Mouse (Mus musculus) liver, embryonic 13.5 days (tissue): Measurements from ENCODE around the gene Sema5b. TPM values are rescaled to one million over a fixed set of nuclear protein-coding genes. Genes with fewer than 3 reads are reported as not detected.

Experiments used
- ATAC-seq: fragments of 200-750 bp; cut with Nextera tagmentation; 2 replicates; pipeline ENCODE4 v1.8.0; 2017; ENCODE audit warnings: low read depth, mild to moderate bottlenecking, moderate number of reproducible peaks, moderate library complexity
- DNase-seq: peaks from one replicate; pipeline ENCODE4 v3.0.0; 2022
- H3K27ac ChIP-seq: fragments of 300-500 bp; sonication (generic); 2 replicates; pipeline ENCODE4 v1.5.1; 2015; ENCODE audit warnings: moderate library complexity, mild to moderate bottlenecking, inconsistent platforms
- H3K27me3 ChIP-seq: fragments of 300-500 bp; sonication (generic); 2 replicates; pipeline ENCODE4 v1.6.1; 2015; ENCODE audit warnings: mild to moderate bottlenecking, inconsistent platforms
- H3K36me3 ChIP-seq: fragments of 300-500 bp; sonication (generic); 2 replicates; pipeline ENCODE4 v1.6.1; 2015; ENCODE audit warnings: mild to moderate bottlenecking, inconsistent platforms
- H3K4me1 ChIP-seq: fragments of 300-500 bp; sonication (generic); replicated peaks from 2 replicates; pipeline ENCODE4 v1.6.1; 2015; ENCODE audit warnings: inconsistent platforms
- H3K4me2 ChIP-seq: fragments of 300-500 bp; sonication (generic); 2 replicates; pipeline ENCODE4 v1.6.1; 2015; ENCODE audit warnings: inconsistent platforms, mild to moderate bottlenecking, moderate library complexity
- H3K4me3 ChIP-seq: fragments of 300-500 bp; sonication (generic); replicated peaks from 2 replicates; pipeline ENCODE4 v1.5.1; 2015; ENCODE audit warnings: mild to moderate bottlenecking, inconsistent platforms
- H3K9ac ChIP-seq: fragments of 300-500 bp; sonication (generic); 2 replicates; pipeline ENCODE4 v1.6.1; 2015; ENCODE audit warnings: mild to moderate bottlenecking, inconsistent platforms
- H3K9me3 ChIP-seq: fragments of 300-500 bp; sonication (generic); replicated peaks from 2 replicates; pipeline ENCODE4 v1.6.1; 2016; ENCODE audit warnings: inconsistent platforms
- WGBS: fragments of 180-500 bp; shearing (Covaris S2); methylation state at CpG from one replicate; pipeline ENCODE4 v1.1.7; 2015; ENCODE audit not compliant: insufficient replicate concordance; 5-methylcytosine and 5-hydroxymethylcytosine counted together
- polyA plus RNA-seq: library from polyadenylated mRNA; unstranded; fragments of >200 nt; fragmentation: Nextera tagmentation; extraction: Ambion mirVana; gene quantifications from 2 replicates; pipeline ENCODE4 v1.2.1, GENCODE M21; 2015

The Sema5b gene
- polyA plus RNA-seq, 1 experiment from 2014 or later = 0.14 TPM

DNA sequence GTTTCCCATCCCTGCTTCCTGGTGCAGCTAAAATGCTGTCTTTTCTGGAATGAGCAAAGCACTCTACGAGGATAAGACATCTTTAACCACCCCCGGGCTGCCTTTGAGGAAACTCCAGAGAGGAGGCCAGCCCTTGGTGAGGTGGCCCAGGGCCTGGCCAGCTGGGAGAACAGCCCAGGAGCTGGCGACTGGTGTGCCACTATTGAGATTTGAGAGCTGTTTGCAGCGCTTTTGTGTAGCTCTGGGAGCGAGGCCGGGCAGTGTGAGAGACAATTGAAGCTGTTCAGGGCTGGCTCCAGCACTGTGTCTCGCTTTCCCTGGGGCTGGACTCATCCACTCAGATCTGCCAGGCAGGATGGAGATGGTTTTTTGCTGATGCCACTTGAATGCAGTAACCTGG lies 40.4 kb downstream of the Sema5b start:
- H3K9me3 ChIP-seq = no peaks in the 10 kb centered on the region
- no peak for ATAC-seq
- DNase-seq = no peak
- no peaks in the 10 kb centered on the region for H3K36me3 ChIP-seq
- H3K4me1 ChIP-seq = no peaks in the 10 kb centered on the region
- no peak overlapping the region for H3K4me2 ChIP-seq
- WGBS = 55% methylated on average over 7 of the region's 7 CpGs
- no peaks in the 10 kb centered on the region for H3K27me3 ChIP-seq
- no peak overlapping the region for H3K4me3 ChIP-seq
- H3K9ac ChIP-seq = no peak overlapping the region
- no peak overlapping the region for H3K27ac ChIP-seq

DNA sequence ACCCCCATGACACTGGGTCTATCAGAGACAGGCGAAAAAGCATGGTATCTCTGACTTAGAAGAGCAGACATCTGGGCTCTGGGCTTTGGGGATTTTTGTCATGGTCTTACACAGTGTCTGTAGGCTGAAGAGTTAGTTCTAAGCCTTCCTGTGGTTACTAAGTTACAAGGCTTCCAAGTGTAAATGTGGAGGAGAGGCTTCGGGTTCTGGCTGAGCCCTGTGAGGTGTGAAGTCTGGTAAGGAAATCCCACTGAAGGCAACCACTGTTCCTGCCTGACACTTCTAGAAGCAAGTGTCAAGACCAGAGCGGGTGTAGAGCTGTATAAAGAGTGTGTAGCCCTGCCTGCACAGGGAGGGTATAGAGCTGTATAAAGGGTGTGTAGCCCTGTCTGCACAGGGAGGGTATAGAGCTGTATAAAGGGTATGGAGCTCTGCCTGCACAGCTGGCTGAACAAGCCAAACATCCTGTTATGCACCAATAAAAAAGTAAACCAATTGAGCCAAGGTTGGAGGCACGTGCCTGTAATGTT lies 42.7 kb downstream of the Sema5b start:
- H3K4me2 ChIP-seq = no peak overlapping the region
- no peak for DNase-seq
- 33% methylated on average over 4 of the region's 4 CpGs for WGBS
- no peak overlapping the region for H3K27ac ChIP-seq
- no peaks in the 10 kb centered on the region for H3K9me3 ChIP-seq
- H3K27me3 ChIP-seq = peaks cover 18% of the 10 kb centered on the region
- no peaks in the 10 kb centered on the region for H3K36me3 ChIP-seq
- no peak for ATAC-seq
- H3K4me1 ChIP-seq = 0 out of 2 replicates have a peak, but pooled peaks cover 3% of the 10 kb centered on the region
- H3K4me3 ChIP-seq = no peak overlapping the region
- no peak overlapping the region for H3K9ac ChIP-seq

DNA sequence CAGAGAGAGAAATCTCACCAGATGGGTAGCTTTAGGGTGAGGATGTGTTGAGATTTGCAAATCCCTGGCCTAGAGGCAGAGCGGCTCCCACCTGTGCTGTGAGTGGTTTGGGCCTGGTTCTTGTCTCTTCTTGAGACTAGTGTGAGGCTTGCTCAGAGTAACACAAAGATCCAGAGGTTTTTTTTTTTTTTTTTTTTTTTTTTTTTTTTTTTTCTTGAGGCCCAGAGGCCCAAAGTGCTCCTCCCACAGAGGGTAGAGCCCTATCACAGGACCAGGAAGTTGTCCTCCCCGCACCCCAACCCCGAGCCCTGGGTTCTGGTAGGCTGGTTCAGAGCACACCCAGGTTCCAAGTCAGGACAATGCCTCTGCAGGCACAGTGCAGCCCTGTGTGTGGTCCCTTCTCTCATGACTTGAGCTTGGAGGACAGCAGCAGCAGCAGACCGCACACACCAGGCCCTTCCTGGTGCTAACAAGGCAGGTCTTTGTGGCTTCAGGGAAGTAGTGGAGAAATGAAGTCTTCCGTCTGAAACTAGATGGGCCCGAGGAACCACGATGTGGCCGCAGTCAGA lies 44.3 kb downstream of the Sema5b start:
- Histone ChIP-seq H3K36me3 (no peaks in the 10 kb centered on the region), H3K27ac (no peak overlapping the region), H3K9ac (no peak overlapping the region), H3K4me3 (no peak overlapping the region), H3K9me3 (no peaks in the 10 kb centered on the region), H3K27me3 (peaks cover 34% of the 10 kb centered on the region), H3K4me2 (no peak overlapping the region), H3K4me1 (0 out of 2 replicates have a peak, but pooled peaks cover 3% of the 10 kb centered on the region)
- ATAC-seq = no peak
- 72% methylated on average over 8 of the region's 8 CpGs for WGBS
- no peak for DNase-seq

DNA sequence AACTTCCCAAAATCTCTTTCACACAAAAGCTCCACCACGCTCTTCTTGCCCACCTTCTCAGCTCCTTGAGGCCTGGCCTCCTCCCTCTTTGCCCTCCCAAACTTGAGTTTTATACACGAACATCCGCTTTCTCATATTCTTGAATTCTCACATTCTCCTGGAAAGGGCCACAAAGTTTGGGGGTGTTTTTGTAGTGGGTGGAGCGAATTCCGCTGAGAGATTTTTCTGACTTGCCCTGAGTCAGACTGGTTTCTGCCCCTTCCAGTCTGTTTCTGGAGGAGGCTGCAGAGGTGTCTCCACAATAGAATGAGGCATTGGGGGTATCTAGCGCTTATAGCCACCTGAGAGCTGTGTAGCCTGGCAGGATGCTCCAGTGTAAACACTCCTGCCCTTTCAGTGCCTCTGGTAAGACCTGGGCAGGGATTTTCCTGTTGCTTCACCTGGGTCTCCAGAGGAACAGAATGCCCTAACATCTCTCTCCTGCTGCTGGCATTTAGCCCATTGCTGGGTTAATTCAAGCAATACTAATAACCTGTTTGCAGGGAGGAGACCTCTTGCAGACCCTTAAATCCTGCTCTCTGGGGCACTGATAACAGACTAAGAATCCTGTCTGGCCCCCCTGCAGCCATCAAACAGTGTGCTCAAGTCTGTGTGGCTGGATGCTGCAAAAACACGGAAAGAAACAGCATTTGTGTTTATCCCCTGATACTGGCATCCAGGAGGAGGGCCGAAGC lies 46.3 kb downstream of the Sema5b start:
- no peaks in the 10 kb centered on the region for H3K9me3 ChIP-seq
- no peaks in the 10 kb centered on the region for H3K36me3 ChIP-seq
- DNase-seq = no peak
- no peak overlapping the region for H3K27ac ChIP-seq
- H3K4me2 ChIP-seq = no peak overlapping the region
- WGBS = 50% methylated on average over 8 of the region's 8 CpGs
- no peak overlapping the region for H3K9ac ChIP-seq
- H3K4me1 ChIP-seq = 0 out of 2 replicates have a peak, but pooled peaks cover 3% of the 10 kb centered on the region
- peaks cover 47% of the 10 kb centered on the region for H3K27me3 ChIP-seq
- no peak for ATAC-seq
- H3K4me3 ChIP-seq = no peak overlapping the region

DNA sequence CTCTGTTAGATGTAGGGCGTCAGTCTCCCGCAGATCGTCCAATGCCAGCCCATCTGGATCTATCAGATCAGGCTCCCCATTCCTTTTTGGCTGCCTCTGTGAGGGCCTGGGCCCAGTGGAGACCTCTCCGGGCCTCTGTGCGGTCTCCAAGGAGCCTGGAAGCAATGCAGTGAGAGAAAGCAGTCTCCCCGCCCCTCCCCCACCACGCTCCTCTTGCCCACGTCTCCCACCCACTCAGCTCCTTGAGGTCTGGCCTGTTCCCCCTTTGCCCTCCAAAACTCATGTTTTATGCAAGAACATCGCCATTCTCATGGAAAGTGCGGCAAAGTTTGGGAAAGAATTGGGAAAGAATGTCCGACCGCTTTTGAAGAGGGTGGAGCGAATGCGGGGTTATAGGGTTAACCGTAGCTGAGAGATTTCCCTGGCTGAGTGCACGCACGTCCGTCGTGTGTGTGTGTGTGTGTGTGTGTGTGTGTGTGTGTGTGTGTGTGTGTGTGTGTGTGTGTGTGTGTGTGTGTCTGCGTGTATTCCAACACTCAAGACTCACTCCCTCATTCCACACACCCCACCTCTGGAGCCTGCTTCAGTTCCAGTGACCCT lies 47.0 kb downstream of the Sema5b start:
- Histone ChIP-seq H3K4me1 (0 out of 2 replicates have a peak, but pooled peaks cover 3% of the 10 kb centered on the region), H3K36me3 (no peaks in the 10 kb centered on the region), H3K27me3 (peaks cover 50% of the 10 kb centered on the region), H3K4me3 (no peak overlapping the region), H3K4me2 (no peak overlapping the region), H3K9ac (no peak overlapping the region), H3K9me3 (no peaks in the 10 kb centered on the region), H3K27ac (no peak overlapping the region)
- ATAC-seq = no peak
- 12% methylated on average over 19 of the region's 20 CpGs for WGBS
- no peak for DNase-seq

DNA sequence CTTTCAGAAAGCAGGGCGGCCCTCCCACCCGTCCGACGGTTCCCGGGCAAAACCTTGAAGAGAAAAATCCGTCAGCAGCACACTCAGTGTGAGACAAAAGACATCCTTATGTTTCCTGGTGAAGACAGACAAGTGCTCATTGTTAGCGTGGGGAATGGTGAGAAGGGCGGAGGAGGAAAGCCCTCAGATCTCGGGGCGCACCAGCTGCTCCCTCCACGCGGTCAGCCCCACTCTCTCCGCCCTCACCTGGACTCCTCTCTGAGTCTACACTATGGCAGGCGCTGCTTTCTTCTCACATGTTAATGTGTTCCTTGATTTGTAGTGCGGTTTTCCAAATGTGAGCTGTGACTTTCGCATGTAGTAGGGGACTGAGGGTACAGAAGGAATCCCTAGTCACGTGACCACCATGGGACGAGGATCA lies 47.8 kb downstream of the Sema5b start:
- WGBS = 21% methylated on average over 18 of the region's 18 CpGs
- ATAC-seq (no peak), DNase-seq (no peak)
- H3K27me3 ChIP-seq = peaks cover 50% of the 10 kb centered on the region
- H3K4me3 ChIP-seq = no peak overlapping the region
- H3K4me2 ChIP-seq = no peak overlapping the region
- H3K9ac ChIP-seq = no peak overlapping the region
- H3K27ac ChIP-seq = no peak overlapping the region
- H3K36me3 ChIP-seq = no peaks in the 10 kb centered on the region
- H3K4me1 ChIP-seq = 0 out of 2 replicates have a peak, but pooled peaks cover 3% of the 10 kb centered on the region
- 0 out of 2 replicates have a peak, but pooled peaks cover 4% of the 10 kb centered on the region for H3K9me3 ChIP-seq

DNA sequence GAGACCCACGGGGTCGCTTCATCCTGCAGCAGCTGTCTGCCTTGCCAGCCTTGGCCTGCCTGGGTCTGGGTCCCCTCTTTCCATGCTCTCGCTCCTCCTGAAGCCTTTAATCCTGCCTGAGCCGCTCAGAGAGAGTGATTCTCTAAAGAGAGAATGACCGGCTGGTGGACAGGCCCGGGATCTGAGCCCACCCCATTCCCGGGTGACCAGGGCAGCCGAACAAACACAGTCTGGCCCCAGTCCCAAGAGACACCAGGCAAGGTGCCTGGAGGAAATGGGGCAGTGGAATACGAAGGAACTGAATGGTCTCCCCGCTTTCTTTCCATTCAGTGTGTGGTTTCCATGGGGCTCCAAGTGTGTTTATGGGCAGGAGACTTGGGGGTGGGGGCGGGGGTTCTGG lies 50.8 kb downstream of the Sema5b start:
- 31% methylated on average over 11 of the region's 11 CpGs for WGBS
- Histone ChIP-seq H3K4me1 (0 out of 2 replicates have a peak, but pooled peaks cover 3% of the 10 kb centered on the region), H3K9me3 (0 out of 2 replicates have a peak, but pooled peaks cover 4% of the 10 kb centered on the region), H3K27ac (no peak overlapping the region), H3K36me3 (no peaks in the 10 kb centered on the region), H3K9ac (no peak overlapping the region), H3K27me3 (peaks cover 55% of the 10 kb centered on the region), H3K4me2 (no peak overlapping the region), H3K4me3 (no peak overlapping the region)
- ATAC-seq (no peak), DNase-seq (no peak)

DNA sequence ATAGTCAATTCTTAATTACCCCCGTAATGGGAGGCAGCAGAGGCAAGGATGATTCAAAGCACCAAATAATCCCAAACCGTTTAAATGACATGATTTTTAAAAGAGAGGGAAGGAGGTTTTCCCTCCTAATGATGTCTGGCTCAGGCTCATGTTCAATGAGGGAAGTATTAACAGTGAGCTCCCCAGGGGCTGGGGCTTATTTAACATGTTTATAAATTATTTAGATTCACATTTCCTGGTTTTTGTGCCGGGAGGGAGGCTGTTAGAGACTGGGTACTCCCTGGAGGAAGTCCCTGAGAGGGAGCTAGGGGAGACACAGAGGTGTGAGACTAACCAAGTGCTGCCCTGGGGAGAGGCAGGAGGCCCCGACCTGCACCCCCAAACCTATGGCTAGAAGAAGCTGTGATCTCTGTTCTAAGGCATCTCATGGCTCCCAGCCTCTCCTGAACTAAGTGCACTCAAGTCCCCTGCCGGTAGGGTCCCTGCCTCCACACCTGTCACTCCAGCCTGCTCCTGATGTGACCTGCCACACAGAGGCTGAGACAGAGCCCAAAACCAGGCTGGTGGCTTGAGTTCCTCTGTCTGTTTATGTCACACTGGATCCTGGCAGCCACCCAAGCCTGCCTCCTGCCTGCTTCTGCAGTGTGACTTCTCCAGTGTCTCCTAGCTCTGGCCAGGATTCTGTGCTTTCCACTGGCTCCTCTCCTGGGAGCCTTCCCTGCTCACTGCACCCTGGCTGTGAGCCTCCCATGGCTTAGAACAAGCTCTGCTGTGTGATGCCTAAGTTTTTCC lies 51.5 kb downstream of the Sema5b start:
- H3K36me3 ChIP-seq = no peaks in the 10 kb centered on the region
- no peak overlapping the region for H3K4me2 ChIP-seq
- 0 out of 2 replicates have a peak, but pooled peaks cover 4% of the 10 kb centered on the region for H3K9me3 ChIP-seq
- DNase-seq = no peak
- 26% methylated on average over 5 of the region's 5 CpGs for WGBS
- H3K27ac ChIP-seq = no peak overlapping the region
- peaks cover 48% of the 10 kb centered on the region for H3K27me3 ChIP-seq
- H3K4me1 ChIP-seq = 0 out of 2 replicates have a peak, but pooled peaks cover 3% of the 10 kb centered on the region
- H3K4me3 ChIP-seq = no peak overlapping the region
- no peak for ATAC-seq
- no peak overlapping the region for H3K9ac ChIP-seq

DNA sequence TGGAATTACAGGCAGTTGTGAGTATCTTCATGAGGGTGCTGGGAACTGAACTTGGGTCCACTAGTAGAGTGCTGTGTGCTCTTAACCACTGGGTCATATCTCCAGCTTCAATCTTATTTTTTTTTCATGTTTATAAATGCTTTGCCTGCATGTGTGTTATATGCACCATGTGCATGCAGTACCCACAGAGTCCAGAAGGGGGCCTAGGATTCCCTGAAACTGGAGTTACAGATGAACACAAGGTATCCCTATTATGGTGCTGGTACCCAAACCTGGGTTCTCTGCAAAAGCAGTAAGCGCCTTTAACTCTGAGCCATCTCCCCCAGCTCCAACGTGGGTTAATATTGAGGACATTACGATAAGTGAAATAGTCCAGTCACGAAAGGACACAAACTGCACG lies 52.5 kb downstream of the Sema5b start:
- Histone ChIP-seq H3K27me3 (peaks cover 46% of the 10 kb centered on the region), H3K4me2 (no peak overlapping the region), H3K9ac (no peak overlapping the region), H3K9me3 (0 out of 2 replicates have a peak, but pooled peaks cover 4% of the 10 kb centered on the region), H3K36me3 (no peaks in the 10 kb centered on the region), H3K4me1 (no peaks in the 10 kb centered on the region), H3K27ac (no peak overlapping the region), H3K4me3 (no peak overlapping the region)
- no peak for DNase-seq
- ATAC-seq = no peak
- WGBS = 86% methylated on average over 5 of the region's 5 CpGs

DNA sequence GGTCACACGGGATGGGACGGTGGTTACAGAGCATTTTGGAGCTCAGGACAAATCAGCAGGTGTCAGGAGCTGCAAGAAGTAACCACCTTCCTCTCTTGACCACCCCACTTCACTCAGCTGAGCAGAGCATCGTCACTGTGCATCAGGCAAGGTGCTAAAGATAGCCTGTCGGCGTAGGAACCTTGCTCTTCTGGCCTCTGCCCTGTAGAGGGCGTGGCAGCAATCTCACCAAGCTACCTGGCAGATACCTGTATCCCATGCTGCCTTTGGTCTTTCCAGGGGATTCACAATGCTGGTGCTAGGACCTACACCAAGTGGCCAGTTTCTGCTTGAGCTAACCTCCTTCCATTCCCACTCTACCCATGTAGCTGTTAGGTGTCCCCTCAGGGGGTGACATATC lies 55.3 kb downstream of the Sema5b start:
- Histone ChIP-seq H3K36me3 (no peaks in the 10 kb centered on the region), H3K4me2 (no peak overlapping the region), H3K27me3 (peaks cover 26% of the 10 kb centered on the region), H3K9me3 (0 out of 2 replicates have a peak, but pooled peaks cover 4% of the 10 kb centered on the region), H3K4me3 (no peak overlapping the region), H3K4me1 (no peaks in the 10 kb centered on the region), H3K9ac (no peak overlapping the region), H3K27ac (no peak overlapping the region)
- ATAC-seq = no peak
- WGBS = 33% methylated on average over 6 of the region's 6 CpGs
- no peak for DNase-seq
